Mouse (Mus musculus) spleen, adult 2 months (tissue): ENCODE measurements around the gene Prkar1a. TPM values are rescaled to one million over a fixed set of nuclear protein-coding genes. Genes with fewer than 3 reads are reported as not detected.

ENCODE experiments used
- DNase-seq, 2 experiments: peaks; one replicate each; pipeline versions ENCODE4 v3.0.0 to v3.0.0-alpha.2; 2012 to 2021; ENCODE audit warnings: low spot score in 2 of 2, low read depth in 1 of 2
- H3K27ac ChIP-seq: fragments of 200-500 bp; 2 replicates; pipeline ENCODE4 v1.5.1; 2012; ENCODE audit warnings: low read length, inconsistent platforms; ENCODE audit not compliant: insufficient read depth
- H3K27me3 ChIP-seq: fragments of 200-500 bp; 2 replicates; pipeline ENCODE4 v1.6.1; 2012; ENCODE audit warnings: mild to moderate bottlenecking, moderate library complexity, low read length, inconsistent platforms; ENCODE audit not compliant: control insufficient read depth, insufficient read depth
- H3K36me3 ChIP-seq: fragments of 200-500 bp; 2 replicates; pipeline ENCODE4 v1.6.1; 2012; ENCODE audit warnings: mild to moderate bottlenecking, low read length, inconsistent platforms; ENCODE audit not compliant: control insufficient read depth, insufficient read depth
- H3K4me1 ChIP-seq: fragments of 200-500 bp; 2 replicates; pipeline ENCODE4 v1.6.1; 2011; ENCODE audit warnings: inconsistent platforms; ENCODE audit not compliant: control insufficient read depth, insufficient read depth, insufficient read length
- H3K4me3 ChIP-seq: fragments of 200-500 bp; 2 replicates; pipeline ENCODE4 v1.5.1; 2011; ENCODE audit warnings: mild to moderate bottlenecking, inconsistent platforms; ENCODE audit not compliant: insufficient read depth, insufficient read length; ENCODE audit errors: extremely low read depth
- CTCF ChIP-seq: fragments of 200-500 bp; IDR thresholded peaks from 2 replicates; pipeline ENCODE4 v1.5.1; 2011; ENCODE audit warnings: mild to moderate bottlenecking, inconsistent platforms; ENCODE audit not compliant: insufficient read depth, insufficient read length, insufficient replicate concordance; ENCODE audit errors: extremely low read depth
- POLR2A ChIP-seq: fragments of 200-500 bp; IDR thresholded peaks from 2 replicates; pipeline ENCODE4 v1.6.1; 2011; ENCODE audit warnings: low read depth, low read length, inconsistent platforms
- WGBS: fragments of 180-500 bp; shearing (Covaris S2); methylation state at CpG from one replicate; pipeline ENCODE4 v1.1.7; 2018; 5-methylcytosine and 5-hydroxymethylcytosine counted together
- polyA plus RNA-seq: library from polyadenylated mRNA; depleted of rRNA; stranded (reverse); fragments of >200 nt; gene quantifications from 2 replicates; pipeline ENCODE4 v1.2.3, GENCODE M21; 2012

Prkar1a gene
- polyA plus RNA-seq, 1 experiment = 60.3 TPM

- no peaks in the 10 kb centered on the region for H3K4me1 ChIP-seq
- no peak overlapping the region for H3K27ac ChIP-seq
- WGBS = 88% methylated on average over 5 of the region's 5 CpGs
- TF ChIP-seq POLR2A (no peak), CTCF (no peak)
- H3K4me3 ChIP-seq = no peak overlapping the region
- no peaks in the 10 kb centered on the region for H3K27me3 ChIP-seq
- no peaks in the 10 kb centered on the region for H3K36me3 ChIP-seq
- DNase-seq = no peak
These were observed 48.0 kb downstream of the Prkar1a start for GRCm38 (mm10) chr11:109697089-109697643.

- no peaks in the 10 kb centered on the region for H3K36me3 ChIP-seq
- no peak for DNase-seq
- no peaks in the 10 kb centered on the region for H3K27me3 ChIP-seq
- no peak for TF ChIP-seq CTCF
- no peak for TF ChIP-seq POLR2A
- no peaks in the 10 kb centered on the region for H3K4me1 ChIP-seq
- H3K27ac ChIP-seq = no peak overlapping the region
- H3K4me3 ChIP-seq = no peak overlapping the region
- 92% methylated on average over 10 of the region's 10 CpGs for WGBS
These were observed 49.5 kb downstream of the Prkar1a start for GRCm38 (mm10) chr11:109698740-109699139.

- H3K27ac ChIP-seq = no peak overlapping the region
- H3K4me3 ChIP-seq = no peak overlapping the region
- WGBS = 73% methylated on average over 2 of the region's 2 CpGs
- H3K27me3 ChIP-seq = no peaks in the 10 kb centered on the region
- H3K36me3 ChIP-seq = no peaks in the 10 kb centered on the region
- TF ChIP-seq CTCF = no peak
- TF ChIP-seq POLR2A = no peak
- no peaks in the 10 kb centered on the region for H3K4me1 ChIP-seq
- DNase-seq = no peak
These were observed 50.6 kb downstream of the Prkar1a start for GRCm38 (mm10) chr11:109699784-109700183.

- H3K36me3 ChIP-seq = no peaks in the 10 kb centered on the region
- H3K27me3 ChIP-seq = no peaks in the 10 kb centered on the region
- no peak overlapping the region for H3K4me3 ChIP-seq
- DNase-seq = no peak
- TF ChIP-seq POLR2A (no peak), CTCF (no peak)
- no peaks in the 10 kb centered on the region for H3K4me1 ChIP-seq
- 51% methylated on average over 6 of the region's 6 CpGs for WGBS
- no peak overlapping the region for H3K27ac ChIP-seq
These were observed 51.6 kb downstream of the Prkar1a start for GRCm38 (mm10) chr11:109700761-109701160.

GRCm38 (mm10) chr11:109702031-109702815 is 53.0 kb downstream of the Prkar1a start:
- Histone ChIP-seq H3K4me1 (no peaks in the 10 kb centered on the region), H3K36me3 (no peaks in the 10 kb centered on the region), H3K27ac (no peak overlapping the region), H3K4me3 (no peak overlapping the region), H3K27me3 (no peaks in the 10 kb centered on the region)
- no peak for TF ChIP-seq POLR2A
- no peak for TF ChIP-seq CTCF
- whole genome bisulfite sequencing = 90% methylated on average over 10 of the region's 10 CpGs
- no peak for DNase-seq

GRCm38 (mm10) chr11:109703845-109704244 is 54.6 kb downstream of the Prkar1a start:
- H3K27ac ChIP-seq = no peak overlapping the region
- WGBS = 80% methylated on average over 9 of the region's 9 CpGs

More at GRCm38 (mm10) chr11:109703845-109704244, 54.6 kb downstream of the Prkar1a start:
- Histone ChIP-seq H3K4me1 (no peaks in the 10 kb centered on the region), H3K36me3 (no peaks in the 10 kb centered on the region), H3K4me3 (no peak overlapping the region), H3K27me3 (no peaks in the 10 kb centered on the region)
- TF ChIP-seq CTCF = no peak
- TF ChIP-seq POLR2A = no peak
- DNase-seq = no peak
